Mouse (Mus musculus) ovary, postnatal 10 days (tissue): ENCODE results near the gene Hoxa5.

Experiments used
- DNase-seq: peaks from one replicate; pipeline ENCODE4 v3.0.0; 2022; ENCODE audit warnings: low spot score

Hoxa5 gene

GRCm38 (mm10) chr6:52226569-52227257, 22.3 kb upstream of the Hoxa5 start:
- DNase-seq, result no peak

GRCm38 (mm10) chr6:52225612-52226568, 21.5 kb upstream of the Hoxa5 start:
- no peak for DNase-seq

DNA sequence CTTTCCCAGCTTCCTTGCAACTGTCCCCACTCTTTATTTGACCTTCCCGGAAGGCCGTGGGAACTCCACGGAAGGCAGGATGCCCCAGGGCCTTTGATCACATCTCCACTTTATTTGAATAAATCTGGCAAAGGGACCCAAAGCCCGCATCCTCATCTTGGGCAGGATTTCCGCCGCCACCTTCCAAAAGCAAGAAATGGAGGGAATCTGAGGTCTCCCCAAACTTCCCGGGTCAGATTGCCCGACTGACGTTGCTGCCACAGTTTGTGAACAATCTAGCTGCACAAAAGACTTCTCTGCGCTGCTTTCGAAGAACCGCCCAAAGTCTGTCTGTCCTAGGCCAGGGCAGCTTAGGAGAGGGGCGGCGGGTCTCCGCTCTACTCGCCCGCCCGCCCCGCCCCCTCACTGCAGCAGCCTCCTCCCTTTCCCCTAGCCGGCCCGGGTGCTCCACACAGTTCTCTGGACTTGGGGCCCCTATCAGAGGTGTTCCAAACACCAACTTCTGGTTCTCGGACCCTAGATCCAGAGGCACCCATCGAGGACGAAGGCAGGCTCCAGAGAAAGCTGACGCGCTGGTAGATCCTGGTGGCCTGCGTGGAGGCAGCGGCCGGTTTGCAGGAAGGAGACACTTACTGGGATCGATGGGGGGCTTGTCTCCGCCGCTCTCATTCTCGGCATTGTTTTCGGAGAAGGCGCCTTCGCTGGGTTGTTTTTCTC, 20.7 kb upstream of the Hoxa5 start:
- DNase-seq, result no peak

DNA sequence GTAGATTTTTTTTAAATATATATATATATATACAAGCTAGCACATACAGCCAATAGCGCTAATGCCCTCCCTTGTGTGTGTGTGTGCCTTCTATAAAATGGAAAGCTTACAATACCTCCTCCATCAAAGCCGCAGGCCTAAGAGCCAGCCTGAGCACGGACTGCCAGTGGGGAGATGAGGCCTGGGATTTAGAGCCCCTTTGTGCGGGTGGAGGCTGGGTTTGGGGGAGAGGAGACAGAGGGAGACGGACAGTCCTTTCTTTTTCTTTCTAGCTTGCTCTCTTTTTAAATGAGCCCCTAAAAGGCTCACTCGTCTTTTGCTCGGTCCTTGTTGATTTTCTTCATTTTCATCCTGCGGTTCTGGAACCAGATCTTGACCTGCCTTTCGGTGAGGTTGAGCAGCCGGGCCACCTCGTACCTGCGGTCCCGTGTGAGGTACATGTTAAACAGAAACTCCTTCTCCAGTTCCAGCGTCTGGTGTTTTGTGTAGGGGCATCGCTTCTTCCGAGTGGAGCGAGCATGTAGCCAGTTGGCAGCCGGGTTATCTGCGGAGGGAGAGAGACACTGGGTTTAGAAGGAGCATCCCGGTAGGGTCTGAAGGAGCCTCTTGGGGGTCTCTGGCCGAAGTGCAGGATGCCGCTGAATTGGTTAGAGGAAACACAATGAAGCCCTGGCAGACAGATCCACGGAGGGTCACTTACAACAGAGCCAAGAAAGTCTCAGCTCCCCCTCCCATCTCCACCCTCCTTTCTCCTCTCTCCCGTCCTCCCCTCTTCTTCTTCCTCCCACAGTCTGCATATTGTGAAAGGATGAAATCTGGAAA, 19.8 kb upstream of the Hoxa5 start:
- no peak for DNase-seq

GRCm38 (mm10) chr6:52222729-52223128, 18.3 kb upstream of the Hoxa5 start:
- DNase-seq, result no peak

- DNase-seq, result no peak
Measured at GRCm38 (mm10) chr6:52221993-52222685, 17.8 kb upstream of the Hoxa5 start.

- peak; percentile 94 for DNase-seq
Measured at GRCm38 (mm10) chr6:52221337-52221992, 17.1 kb upstream of the Hoxa5 start, which contains the start of gene Hoxa7. TSS of gene Hoxa7 (minus strand) at chr6:52221854.

DNA sequence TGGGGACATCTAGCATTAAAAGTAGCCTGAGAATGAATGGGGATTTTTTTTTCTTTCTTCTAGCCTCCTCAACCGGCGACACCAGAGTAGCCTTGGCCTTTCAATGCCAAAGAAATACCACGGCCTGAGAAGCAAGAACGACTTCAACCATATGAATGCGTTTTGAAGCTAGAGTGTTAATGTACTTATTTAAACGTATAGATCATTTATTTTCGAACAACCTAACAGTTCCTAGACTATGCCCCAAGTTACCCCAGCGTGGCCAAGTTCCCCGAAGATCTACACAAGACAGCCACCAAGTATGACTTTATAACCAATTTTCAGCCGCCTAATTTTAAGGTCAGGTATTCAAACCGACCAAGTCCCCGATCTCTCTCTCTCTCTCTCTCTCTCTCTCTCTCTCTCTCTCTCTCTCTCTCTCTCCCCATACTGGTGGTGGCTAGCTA, 16.5 kb upstream of the Hoxa5 start:
- no peak for DNase-seq

GRCm38 (mm10) chr6:52220003-52220864, 15.8 kb upstream of the Hoxa5 start:
- DNase-seq, result no peak

DNA sequence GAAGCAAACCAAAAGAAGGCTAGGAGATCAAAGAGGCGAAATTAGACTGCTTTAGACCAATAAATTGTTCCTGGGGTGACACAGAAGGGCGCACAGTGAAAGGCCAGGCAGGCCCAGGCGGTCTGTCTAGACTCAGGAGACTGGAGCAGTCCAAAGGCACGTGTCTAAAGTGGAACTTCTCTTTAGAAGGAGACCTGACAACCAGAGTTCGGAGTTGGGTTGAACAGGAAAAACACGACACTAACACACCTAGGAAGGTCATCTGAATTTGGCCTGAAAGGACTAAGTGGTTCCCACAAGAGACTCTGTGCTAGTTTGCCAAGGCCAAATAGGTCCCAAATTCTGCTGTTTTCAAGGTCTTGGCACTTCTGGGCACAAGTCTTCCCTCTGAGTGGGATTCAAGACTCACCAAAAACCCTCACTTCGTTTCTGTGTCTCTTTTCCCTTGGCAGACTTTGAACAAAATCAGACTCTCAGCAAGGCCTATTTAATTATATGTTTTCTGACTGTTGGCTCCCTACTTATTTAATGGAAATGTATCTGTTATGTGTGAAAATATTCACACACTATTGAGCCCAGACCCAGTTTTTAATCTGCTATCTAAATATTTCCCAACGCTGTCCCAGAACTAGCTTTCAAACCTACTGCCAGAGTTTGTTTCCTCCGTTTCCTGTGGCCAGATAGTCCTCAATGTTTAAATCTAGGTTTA, 15.0 kb upstream of the Hoxa5 start:
- DNase-seq, result no peak

GRCm38 (mm10) chr6:52218643-52219215, 14.3 kb upstream of the Hoxa5 start:
- DNase-seq, result no peak

- peak; percentile 1 for DNase-seq
Measured at GRCm38 (mm10) chr6:52217895-52218642, 13.7 kb upstream of the Hoxa5 start.

DNA sequence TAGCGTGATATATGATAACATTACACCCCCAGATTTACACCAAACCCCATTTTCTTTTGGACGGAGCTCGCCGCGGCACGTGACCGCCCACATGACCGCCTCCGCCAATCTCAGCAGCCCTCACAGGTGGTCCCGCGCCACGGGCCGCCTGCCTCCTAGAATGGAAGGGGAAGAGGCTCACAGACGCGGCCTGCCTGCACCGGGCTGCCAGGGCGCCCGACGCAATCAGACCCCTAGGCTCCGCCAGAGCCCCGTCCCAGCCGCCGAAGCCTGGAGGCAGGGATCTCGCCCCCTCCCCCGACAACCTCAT, 13.0 kb upstream of the Hoxa5 start:
- DNase-seq, result peak; percentile 55

DNA sequence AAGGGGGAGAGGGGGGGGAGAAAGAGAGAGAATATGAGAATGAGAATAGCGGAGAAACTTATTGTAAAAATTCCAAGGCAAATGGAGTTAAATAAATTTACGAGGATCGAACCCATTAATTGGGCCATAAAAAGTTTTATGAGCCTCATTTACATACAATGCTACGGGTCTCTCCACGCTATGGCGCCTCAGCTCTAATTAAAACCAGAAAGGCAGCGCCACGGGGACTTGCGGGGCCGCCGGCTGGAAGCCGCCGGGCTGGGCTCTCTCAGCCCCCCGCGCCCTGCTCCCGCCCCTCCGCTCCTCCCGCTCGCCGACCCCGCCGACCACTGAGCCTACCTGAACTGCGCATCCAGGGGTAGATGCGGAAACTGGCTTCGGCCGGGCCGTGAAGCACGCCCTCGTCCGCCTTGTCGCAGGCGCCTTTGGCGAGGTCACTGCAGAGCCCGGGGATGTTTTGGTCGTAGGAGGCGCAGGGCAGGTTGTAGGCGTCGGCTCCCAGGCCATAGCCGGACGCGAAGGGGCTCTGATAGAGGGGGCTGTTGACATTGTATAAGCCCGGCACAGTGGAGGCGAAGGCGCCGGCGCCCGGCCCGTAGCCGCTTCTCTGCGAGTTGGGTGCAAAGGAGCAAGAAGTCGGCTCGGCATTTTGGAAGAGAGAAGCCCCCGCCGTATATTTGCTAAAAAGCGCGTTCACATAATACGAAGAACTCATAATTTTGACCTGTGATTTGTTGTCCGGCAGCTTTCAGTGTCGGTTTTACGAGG, 12.5 kb upstream of the Hoxa5 start:
- peak; percentile 14 for DNase-seq

DNA sequence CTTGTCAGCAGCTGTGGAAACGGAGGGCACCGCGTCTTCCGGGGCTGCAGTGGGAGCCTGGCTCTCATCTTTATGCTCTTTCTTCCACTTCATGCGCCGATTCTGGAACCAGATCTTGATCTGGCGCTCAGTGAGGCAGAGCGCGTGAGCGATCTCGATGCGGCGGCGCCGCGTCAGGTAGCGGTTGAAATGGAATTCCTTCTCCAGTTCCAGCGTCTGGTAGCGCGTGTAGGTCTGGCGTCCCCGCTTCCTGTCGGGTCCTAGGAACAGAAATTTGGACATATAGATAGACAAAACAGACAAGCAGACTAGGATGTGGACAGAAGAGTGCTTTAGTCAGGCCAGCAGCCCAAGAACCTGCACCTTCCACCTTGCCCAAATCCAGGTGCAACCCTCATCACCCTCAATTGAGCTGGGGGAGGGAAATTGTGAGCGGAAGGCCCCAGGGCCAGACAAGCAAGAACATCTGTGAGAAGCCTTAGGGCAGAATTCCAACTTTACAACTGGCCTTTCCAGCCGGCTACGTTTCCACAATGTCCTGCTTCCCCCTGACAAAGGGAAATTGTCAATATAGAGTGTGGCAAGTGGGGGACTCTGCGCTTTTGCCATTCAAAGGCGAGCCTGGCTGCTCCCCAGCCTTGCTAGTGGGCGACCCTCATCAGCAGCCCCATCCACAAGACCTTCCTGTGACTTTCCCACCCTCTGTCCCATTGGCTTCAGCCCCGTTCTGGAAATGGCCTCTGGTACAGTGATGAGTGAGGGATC, 11.6 kb upstream of the Hoxa5 start:
- DNase-seq, result no peak

GRCm38 (mm10) chr6:52215070-52215469, 10.7 kb upstream of the Hoxa5 start:
- DNase-seq, result no peak
